Mouse (Mus musculus) ES-Bruce4 (cell line): ENCODE measurements at regions not wholly inside any gene's neighbourhood (a gene's known extent, or its start where the extent isn't known, plus 50 kb on each side); places are given as distances from the start of the nearest gene placed in this dataset.
A peak's percentile ranks its signal among the peaks of the same experiment; 100 is the strongest.

Source experiments
- H3K27ac ChIP-seq: 2 replicates; pipeline ENCODE4 v1.5.1; 2012; ENCODE audit warnings: low read length, inconsistent platforms; ENCODE audit not compliant: insufficient read depth
- H3K27me3 ChIP-seq: 2 replicates; pipeline ENCODE4 v1.6.1; 2012; ENCODE audit warnings: mild to moderate bottlenecking, low read length, inconsistent platforms; ENCODE audit not compliant: control insufficient read depth, poor library complexity, insufficient read depth, severe bottlenecking
- H3K36me3 ChIP-seq: 2 replicates; pipeline ENCODE4 v1.6.1; 2012; ENCODE audit warnings: inconsistent platforms, mild to moderate bottlenecking, low read length, moderate library complexity; ENCODE audit not compliant: control insufficient read depth, poor library complexity, insufficient read depth, severe bottlenecking
- H3K4me1 ChIP-seq: one replicate; pipeline ENCODE4 v1.8.1; 2011; ENCODE audit warnings: low read length; ENCODE audit not compliant: control insufficient read depth, insufficient read depth
- H3K4me3 ChIP-seq: 2 replicates; pipeline ENCODE4 v1.5.1; 2011; ENCODE audit warnings: low read depth, mild to moderate bottlenecking, low read length
- H3K9ac ChIP-seq: 2 replicates; pipeline ENCODE4 v1.6.1; 2012; ENCODE audit warnings: low read depth, mild to moderate bottlenecking, inconsistent platforms; ENCODE audit not compliant: poor library complexity, severe bottlenecking
- H3K9me3 ChIP-seq: replicated peaks from 2 replicates; pipeline ENCODE4 v1.6.1; 2012; ENCODE audit warnings: mild to moderate bottlenecking, low read length, inconsistent platforms; ENCODE audit not compliant: control insufficient read depth, poor library complexity, insufficient read depth, severe bottlenecking
- CTCF ChIP-seq: IDR thresholded peaks from one replicate; pipeline ENCODE4 v1.8.1; 2011; ENCODE audit warnings: low read depth, low read length
- EP300 ChIP-seq: IDR thresholded peaks from 2 replicates; pipeline ENCODE4 v1.6.1; 2011; ENCODE audit warnings: low read depth, low read length; ENCODE audit not compliant: insufficient read depth
- POLR2A ChIP-seq: IDR thresholded peaks from one replicate; pipeline ENCODE4 v1.8.1; 2011; ENCODE audit warnings: low read length; ENCODE audit not compliant: insufficient read depth

- Histone ChIP-seq H3K4me1 (no peaks in the 10 kb centered on the region), H3K9me3 (no peaks in the 10 kb centered on the region), H3K27me3 (no peaks in the 10 kb centered on the region), H3K9ac (peak overlapping the region; percentile 69), H3K27ac (no peak overlapping the region), H3K36me3 (no peaks in the 10 kb centered on the region), H3K4me3 (peak overlapping the region; percentile 86)
- TF ChIP-seq EP300, result peak; percentile 47; the same call in 1 of the 2 replicates
- TF ChIP-seq CTCF, result no peak
- no peak for TF ChIP-seq POLR2A
Observed at GRCm38 (mm10) chr6:51270216-51271127, 162.0 kb upstream of the Nfe2l3 start.

DNA sequence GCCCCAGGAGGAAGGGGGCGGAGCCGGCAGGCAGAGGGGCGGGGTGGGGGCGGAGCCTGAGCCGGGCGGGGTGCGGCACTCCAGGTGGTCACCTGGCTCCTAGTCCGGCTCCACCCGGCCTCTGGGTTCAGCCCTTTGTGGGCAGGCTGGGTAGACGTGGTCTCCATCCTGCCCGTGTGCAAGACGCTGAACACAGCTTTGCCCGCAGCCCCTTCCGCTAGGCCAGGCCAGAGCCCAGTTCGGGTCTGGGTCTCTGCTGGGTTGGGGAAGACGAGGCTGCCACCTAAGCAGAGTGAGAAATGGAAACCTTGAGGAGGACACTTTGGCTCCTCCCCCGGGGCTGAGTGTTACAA lies 161.4 kb upstream of the Nfe2l3 start:
- H3K36me3 ChIP-seq, result no peaks in the 10 kb centered on the region
- no peaks in the 10 kb centered on the region for H3K4me1 ChIP-seq
- H3K9me3 ChIP-seq, result no peaks in the 10 kb centered on the region
- no peak overlapping the region for H3K27ac ChIP-seq
- peak overlapping the region; percentile 68 for H3K4me3 ChIP-seq
- TF ChIP-seq EP300, result no peak
- peak; percentile 72 for TF ChIP-seq POLR2A
- H3K9ac ChIP-seq, result no peak overlapping the region
- no peaks in the 10 kb centered on the region for H3K27me3 ChIP-seq

GRCm38 (mm10) chr6:51272136-51272736 lies 160.2 kb upstream of the Nfe2l3 start:
- Histone ChIP-seq H3K9me3 (no peaks in the 10 kb centered on the region), H3K9ac (no peak overlapping the region), H3K27me3 (no peaks in the 10 kb centered on the region), H3K36me3 (no peaks in the 10 kb centered on the region), H3K4me1 (no peaks in the 10 kb centered on the region), H3K27ac (no peak overlapping the region), H3K4me3 (no peak overlapping the region)
- TF ChIP-seq POLR2A (no peak), EP300 (no peak), CTCF (no peak)

DNA sequence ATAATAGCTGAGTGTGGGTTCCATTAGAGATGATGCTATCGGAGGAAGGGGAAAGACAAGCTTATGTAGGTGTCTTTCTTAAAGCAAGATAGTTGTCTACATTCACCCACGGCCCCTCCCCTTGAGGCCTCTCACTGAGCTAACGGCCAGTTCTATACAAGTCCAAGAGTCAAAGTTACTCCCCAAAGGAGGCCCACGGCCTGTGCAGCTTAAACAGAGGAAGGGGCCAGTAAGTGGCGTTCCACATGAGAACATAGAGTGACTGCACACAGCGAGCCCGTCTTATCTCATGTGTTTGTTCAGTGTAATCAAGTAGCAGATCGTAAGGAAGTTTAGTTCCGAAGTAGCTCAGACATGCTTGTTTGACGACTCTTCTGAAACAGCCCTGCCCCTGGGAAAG lies 153.0 kb upstream of the Nfe2l3 start:
- H3K9me3 ChIP-seq, result no peaks in the 10 kb centered on the region
- no peak overlapping the region for H3K27ac ChIP-seq
- H3K27me3 ChIP-seq, result no peaks in the 10 kb centered on the region
- H3K9ac ChIP-seq, result no peak overlapping the region
- H3K36me3 ChIP-seq, result no peaks in the 10 kb centered on the region
- no peaks in the 10 kb centered on the region for H3K4me1 ChIP-seq
- TF ChIP-seq CTCF (no peak), POLR2A (no peak), EP300 (no peak)
- no peak overlapping the region for H3K4me3 ChIP-seq

DNA sequence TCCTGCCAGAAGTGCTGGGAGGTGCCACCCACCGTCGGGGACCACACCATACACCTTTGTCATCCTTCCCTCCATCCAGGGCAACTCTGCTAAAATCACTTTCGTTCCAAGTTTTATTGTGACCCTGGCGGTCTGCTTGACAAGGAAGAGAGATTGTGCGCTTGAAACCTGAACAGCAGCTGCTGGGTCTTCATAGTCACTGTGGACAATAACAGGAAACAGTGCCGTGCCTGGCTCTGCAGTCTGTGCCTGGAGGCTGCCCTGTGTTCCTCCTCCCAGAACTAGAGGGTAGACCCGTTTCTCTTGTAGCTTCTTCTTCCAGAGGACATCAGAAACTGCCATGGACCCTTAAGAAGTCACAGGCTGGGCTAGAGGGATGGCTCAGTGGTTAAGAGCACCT lies 152.2 kb upstream of the Nfe2l3 start:
- no peaks in the 10 kb centered on the region for H3K9me3 ChIP-seq
- TF ChIP-seq EP300, result no peak
- no peak for TF ChIP-seq CTCF
- TF ChIP-seq POLR2A, result no peak
- H3K36me3 ChIP-seq, result no peaks in the 10 kb centered on the region
- no peaks in the 10 kb centered on the region for H3K27me3 ChIP-seq
- no peak overlapping the region for H3K9ac ChIP-seq
- no peaks in the 10 kb centered on the region for H3K4me1 ChIP-seq
- no peak overlapping the region for H3K4me3 ChIP-seq
- H3K27ac ChIP-seq, result no peak overlapping the region

DNA sequence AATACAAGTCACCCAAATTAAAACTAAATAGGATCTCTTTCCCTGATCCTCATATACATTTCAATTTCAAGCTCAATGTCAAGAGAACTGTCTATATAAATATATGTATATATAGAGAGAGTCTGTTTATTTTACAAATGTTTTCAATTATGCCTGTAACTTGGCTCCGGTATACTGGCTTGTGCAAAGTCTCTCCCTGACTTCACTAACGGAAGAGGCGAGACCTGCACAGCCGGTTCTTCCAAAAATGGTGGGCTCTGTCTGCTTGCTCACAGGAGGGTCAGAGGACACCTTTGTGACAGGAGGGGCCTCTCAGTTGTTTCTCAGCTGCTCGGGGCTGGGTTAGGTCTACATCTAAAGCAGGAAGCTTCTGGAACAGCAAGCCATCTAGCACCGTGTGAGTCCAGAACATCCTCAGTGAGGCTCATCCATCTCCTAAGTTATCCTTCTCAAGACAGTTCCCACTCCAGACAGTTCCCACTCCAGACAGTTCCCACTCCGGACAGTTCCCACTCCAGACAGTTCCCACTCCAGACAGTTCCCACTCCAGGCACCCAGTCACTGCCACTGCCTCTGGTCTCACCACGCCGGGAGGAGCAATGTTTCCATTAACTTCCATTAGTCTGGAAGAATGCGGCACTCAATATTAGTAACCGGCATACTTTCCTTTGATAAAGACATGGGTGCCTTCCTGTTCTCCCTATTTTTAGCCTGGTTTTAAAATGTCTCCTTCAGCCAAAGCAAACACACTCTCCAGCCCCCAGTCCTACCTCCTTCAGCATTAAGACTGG lies 148.4 kb upstream of the Nfe2l3 start:
- Histone ChIP-seq H3K9me3 (no peaks in the 10 kb centered on the region), H3K27ac (no peak overlapping the region), H3K4me3 (no peak overlapping the region), H3K27me3 (no peaks in the 10 kb centered on the region), H3K4me1 (no peaks in the 10 kb centered on the region), H3K9ac (no peak overlapping the region), H3K36me3 (no peaks in the 10 kb centered on the region)
- TF ChIP-seq EP300 (no peak), CTCF (no peak), POLR2A (no peak)
